Mouse (Mus musculus) CH12.LX (cell line): ENCODE results near the gene Kpnb1.
A peak's percentile ranks its signal among the peaks of the same experiment; 100 is the strongest.

Source experiments
- CTCF ChIP-seq, 2 experiments: IDR thresholded peaks in 1 of 2; conservative IDR thresholded peaks in 1 of 2; 2 replicates each; pipeline ENCODE4 v1.5.1; 2011 to 2012; ENCODE audit warnings: low read depth in 2 of 2, low read length in 2 of 2, improper control_type of control experiment in 1 of 2, inconsistent platforms in 1 of 2, mild to moderate bottlenecking in 1 of 2, moderate library complexity in 1 of 2
- HCFC1 ChIP-seq: IDR thresholded peaks from 2 replicates; pipeline ENCODE4 v1.6.1; 2012; ENCODE audit warnings: low read depth, mild to moderate bottlenecking, inconsistent platforms, low read length, improper control_type of control experiment
- MAFK ChIP-seq: IDR thresholded peaks from 2 replicates; pipeline ENCODE4 v1.6.1; 2011; ENCODE audit warnings: low read length, improper control_type of control experiment; ENCODE audit not compliant: insufficient replicate concordance
- MAX ChIP-seq: IDR thresholded peaks from 2 replicates; pipeline ENCODE4 v1.6.1; 2011; ENCODE audit warnings: low read length, improper control_type of control experiment
- MYC ChIP-seq: IDR thresholded peaks from 2 replicates; pipeline ENCODE4 v1.6.1; 2011; ENCODE audit warnings: low read depth, mild to moderate bottlenecking, improper control_type of control experiment, low read length
- POLR2A ChIP-seq: IDR thresholded peaks from 2 replicates; pipeline ENCODE4 v1.6.1; 2011; ENCODE audit warnings: low read depth, mild to moderate bottlenecking, improper control_type of control experiment, low read length
- POLR2AphosphoS2 ChIP-seq: IDR thresholded peaks from 2 replicates; pipeline ENCODE4 v1.6.1; 2011; ENCODE audit warnings: low read depth, low read length, improper control_type of control experiment
- RCOR1 ChIP-seq: conservative IDR thresholded peaks from 2 replicates; pipeline ENCODE4 v1.6.1; 2012; ENCODE audit warnings: low read depth, mild to moderate bottlenecking, inconsistent platforms, low read length, improper control_type of control experiment
- USF1 ChIP-seq: IDR thresholded peaks from 2 replicates; pipeline ENCODE4 v1.6.1; 2014; ENCODE audit warnings: low read depth, mild to moderate bottlenecking, inconsistent platforms, low read length, improper control_type of control experiment
- ZNF384 ChIP-seq: IDR thresholded peaks from 2 replicates; pipeline ENCODE4 v1.6.1; 2012; ENCODE audit warnings: low read depth, low read length, improper control_type of control experiment, inconsistent platforms

GRCm38 (mm10) chr11:97127470-97128223 is 60.0 kb downstream of the Kpnb1 start:
- no peak for TF ChIP-seq CTCF (conservative IDR thresholded peaks at IDR 0.05 in 1 of 2, IDR thresholded peaks at IDR 0.05 in 1 of 2; ENCODE audit: low read depth in 2 of 2, low read length in 2 of 2)
- TF ChIP-seq RCOR1 = no peak
- TF ChIP-seq MAFK = no peak
- TF ChIP-seq HCFC1 = 0 out of 2 replicates have a peak, but pooled peaks have one; percentile 7
- no peak for TF ChIP-seq MYC
- TF ChIP-seq POLR2AphosphoS2 = no peak
- no peak for TF ChIP-seq MAX
- no peak for TF ChIP-seq POLR2A
- no peak for TF ChIP-seq USF1
- no peak for TF ChIP-seq ZNF384
